Mouse (Mus musculus) adrenal gland, adult 2 months (tissue): ENCODE measurements around the gene Rbfox2. TPM values are rescaled to one million over a fixed set of nuclear protein-coding genes. Genes with fewer than 3 reads are reported as not detected.

Source experiments
- DNase-seq: peaks from one replicate; pipeline ENCODE4 v3.0.0; 2021
- polyA plus RNA-seq: library from polyadenylated mRNA; depleted of rRNA; stranded (reverse); fragments of >200 nt; gene quantifications from 2 replicates; pipeline ENCODE4 v1.2.3, GENCODE M21; 2012
- total RNA-seq, 2 experiments: library from RNA; stranded (reverse); gene quantifications; 2 replicates each; pipeline ENCODE4 v1.2.3; 2021

The Rbfox2 gene
- total and polyA plus RNA-seq, 3 experiments: 56.1 to 74.8 (median 68.7) TPM

DNA sequence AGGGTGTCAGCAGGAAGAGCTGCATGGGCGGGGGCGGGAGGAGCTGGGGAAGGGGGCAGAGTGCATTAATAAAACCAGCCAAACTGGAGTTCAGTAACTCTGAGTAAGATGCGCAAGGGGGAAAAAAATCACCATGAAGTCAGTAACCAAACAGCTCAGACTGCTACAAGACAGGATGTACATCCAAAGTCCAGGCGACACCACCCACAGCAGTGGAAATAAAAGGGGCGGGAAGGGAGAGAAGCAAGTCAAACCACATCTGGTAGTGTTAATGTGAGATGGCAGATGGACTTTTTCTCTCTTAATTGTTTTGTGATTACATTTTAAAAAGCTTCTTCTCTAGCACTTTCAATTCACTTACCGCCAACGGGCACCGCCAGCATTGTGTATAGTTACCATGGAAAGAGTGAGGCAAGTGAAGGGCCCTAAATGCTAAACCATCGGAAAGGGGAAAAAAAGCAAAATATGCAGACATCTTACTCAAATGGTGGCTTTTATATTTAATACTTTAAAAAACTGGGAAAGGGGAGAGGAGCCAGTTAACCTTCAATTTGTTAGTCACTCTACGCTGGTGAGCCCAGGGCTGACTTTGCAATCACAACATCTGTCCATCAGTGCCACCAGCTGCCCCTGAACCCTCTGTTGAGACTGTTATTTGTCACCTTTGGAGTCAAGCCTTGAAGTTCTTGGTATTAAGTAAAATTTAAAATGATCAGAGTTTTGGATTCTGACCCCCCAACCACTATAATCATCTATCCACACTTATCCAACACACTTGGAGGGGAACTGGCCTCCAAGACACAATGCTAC, 202.2 kb downstream of the Rbfox2 start:
- DNase-seq: peak; percentile 49

DNA sequence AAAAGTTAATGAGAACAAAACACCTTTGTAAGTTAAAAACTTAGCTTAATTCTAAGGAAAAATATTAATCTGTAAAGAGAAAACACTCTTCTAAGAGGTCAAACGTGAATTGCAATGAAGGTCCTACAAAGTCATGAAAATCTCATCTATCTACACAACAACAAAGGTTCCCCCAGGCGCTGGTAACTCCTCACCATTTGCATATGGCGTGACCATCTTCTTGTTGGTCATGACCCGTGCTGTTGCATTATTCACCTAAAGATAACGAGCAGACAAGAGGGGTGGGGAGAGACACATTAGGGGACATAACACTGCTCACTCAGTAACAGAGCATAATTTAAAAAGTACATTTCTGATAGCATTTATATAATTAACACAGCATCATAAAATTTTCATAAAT, 204.1 kb downstream of the Rbfox2 start:
- DNase-seq: no peak

DNA sequence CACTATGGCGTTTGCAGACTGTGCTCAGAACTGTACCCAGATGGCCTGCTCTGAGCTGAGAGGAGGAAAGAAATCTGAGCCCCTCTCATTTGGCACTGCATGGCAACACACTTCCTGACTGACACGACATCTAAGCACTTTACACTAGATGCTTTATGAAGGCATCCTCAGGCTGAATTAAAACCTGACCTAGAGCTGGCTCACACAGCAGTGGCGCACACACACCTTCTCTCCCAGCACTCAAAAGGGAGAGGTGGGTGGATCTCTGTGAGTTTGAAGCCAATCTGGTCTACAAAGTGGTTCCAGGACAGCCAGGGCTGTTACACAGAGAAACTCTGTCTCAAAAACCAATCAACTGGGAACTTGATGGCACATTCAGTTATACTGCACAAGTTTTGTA, 207.0 kb downstream of the Rbfox2 start:
- DNase-seq: no peak

DNA sequence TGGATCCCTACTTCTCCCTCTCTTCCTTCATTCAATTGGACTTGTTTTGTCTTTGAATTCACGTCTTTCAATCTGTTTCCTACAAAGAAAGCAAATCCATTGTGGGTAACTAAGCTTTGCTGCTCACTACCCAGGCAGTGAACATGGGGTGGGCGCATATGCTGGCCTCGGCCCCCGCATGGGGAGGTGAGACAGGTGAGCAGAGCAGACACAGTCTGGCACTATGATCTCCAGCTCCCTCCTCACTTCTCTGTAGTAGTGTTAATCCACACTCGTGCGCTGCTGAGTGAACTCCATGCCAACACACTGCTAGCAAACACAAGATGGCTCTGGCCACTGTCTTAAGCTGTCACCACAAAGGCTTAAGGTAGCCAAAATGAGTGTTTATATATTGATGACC, 209.4 kb downstream of the Rbfox2 start:
- no peak for DNase-seq

DNA sequence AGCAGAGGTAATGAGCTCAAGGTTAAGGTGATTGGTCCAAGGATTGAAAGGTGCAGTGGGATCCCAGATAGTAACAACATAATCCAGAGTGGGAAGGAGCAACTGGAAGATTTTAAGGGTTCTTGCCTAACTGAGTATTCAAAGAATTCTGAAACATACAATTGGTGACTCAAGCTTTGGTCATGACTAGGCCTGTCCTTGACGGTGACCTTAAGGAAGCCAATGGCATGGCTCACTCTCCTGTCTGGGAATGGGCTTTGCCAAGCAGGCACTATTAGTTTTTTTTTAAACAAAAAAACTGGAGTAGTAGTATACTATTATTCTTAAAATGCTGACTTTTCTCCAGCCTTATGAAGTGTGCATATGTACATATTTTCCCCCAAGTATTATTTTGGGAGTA, 211.6 kb downstream of the Rbfox2 start:
- DNase-seq: peak; percentile 85

DNA sequence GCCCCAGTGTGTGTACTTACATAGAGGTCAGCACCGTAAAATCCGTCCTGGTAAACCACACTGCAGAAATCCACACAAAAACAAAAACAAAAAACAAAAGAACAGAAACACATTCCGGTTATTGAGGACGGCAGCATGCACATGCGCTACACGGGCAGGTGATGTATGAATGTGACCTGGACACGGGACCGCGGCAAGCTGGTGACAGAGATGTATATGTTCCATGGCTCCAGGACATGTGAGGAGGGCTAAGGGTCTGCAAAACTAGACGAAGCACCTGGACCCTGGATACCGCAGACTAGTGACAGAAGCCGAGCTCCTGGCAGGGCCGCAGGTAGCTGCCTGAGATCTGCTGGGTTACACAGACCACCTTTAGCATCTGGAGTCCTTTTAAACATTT, 212.4 kb downstream of the Rbfox2 start:
- no peak for DNase-seq

DNA sequence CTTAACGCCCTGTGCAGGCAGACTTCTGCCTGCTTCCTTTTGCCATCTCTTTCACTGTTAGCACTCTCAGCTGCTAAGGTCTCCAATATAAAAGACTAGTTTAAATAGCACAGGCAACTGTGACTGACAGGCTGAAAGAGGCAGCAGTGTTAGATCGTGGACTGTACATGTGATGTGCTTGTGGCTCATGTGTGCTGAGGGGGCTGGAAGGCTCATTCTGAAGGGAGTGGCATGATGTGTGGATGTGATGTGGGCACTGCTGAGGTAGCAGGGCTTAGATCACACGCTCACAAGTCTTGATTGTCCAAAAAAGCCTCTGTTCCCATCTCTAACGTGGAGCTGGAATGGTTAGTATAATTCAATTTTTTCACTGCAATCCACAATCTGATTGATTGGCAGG, 215.4 kb downstream of the Rbfox2 start:
- no peak for DNase-seq

DNA sequence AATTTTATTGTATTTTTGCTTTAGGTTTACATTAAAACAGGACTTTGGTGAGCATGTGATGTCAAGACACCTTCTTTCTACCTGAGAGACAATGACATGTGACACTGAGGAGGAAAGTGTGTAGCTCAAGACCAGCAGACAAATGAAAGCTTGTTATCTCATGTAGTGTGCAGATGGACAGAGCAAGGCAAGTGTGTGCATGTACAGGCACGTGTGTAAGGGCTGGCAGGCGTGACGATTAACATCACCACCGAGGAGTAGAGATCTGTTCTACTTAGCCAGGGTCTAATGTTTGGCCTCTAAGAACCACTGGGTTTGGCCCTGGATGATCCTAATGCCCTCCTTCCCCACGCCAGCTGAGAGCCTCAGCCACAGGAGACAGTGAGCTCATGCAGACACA, 216.3 kb downstream of the Rbfox2 start:
- no peak for DNase-seq

DNA sequence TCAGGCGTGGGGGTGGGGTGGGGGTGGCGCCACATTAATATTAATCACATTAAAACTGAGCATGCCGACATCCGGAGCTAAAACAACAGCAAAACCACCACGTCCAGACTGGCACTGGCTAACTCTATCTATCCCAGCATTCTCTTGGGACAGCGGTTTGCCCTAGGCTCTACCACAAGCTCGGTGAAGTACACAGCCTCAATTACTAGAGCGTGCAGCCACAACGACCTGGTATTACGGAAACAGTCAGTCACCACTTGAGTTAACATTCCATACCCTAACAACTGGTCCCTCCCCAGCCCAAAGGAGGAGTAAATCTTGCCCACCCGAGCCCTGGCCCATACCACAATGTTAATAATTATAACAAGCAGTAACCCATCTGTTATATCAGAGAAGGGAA, 217.6 kb downstream of the Rbfox2 start:
- DNase-seq: no peak

DNA sequence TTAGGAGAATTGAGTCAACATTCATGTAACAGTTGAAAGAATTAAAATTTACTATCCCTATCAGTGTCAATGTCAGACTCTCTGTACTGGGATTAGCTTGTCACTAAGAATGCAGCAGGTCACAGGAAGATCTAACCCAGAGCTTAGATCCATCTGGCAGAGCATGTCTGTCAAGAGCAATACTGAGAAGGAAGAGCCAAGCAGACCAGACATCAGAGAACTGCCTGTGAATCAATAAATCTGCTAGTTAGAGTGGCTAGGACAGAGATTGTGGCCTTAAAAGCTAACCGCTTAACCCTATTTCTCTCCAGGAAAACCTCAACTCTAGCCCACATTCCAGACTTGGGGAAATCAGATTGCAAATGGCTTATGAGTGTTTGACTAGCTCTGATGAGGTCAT, 220.3 kb downstream of the Rbfox2 start:
- DNase-seq: no peak

DNA sequence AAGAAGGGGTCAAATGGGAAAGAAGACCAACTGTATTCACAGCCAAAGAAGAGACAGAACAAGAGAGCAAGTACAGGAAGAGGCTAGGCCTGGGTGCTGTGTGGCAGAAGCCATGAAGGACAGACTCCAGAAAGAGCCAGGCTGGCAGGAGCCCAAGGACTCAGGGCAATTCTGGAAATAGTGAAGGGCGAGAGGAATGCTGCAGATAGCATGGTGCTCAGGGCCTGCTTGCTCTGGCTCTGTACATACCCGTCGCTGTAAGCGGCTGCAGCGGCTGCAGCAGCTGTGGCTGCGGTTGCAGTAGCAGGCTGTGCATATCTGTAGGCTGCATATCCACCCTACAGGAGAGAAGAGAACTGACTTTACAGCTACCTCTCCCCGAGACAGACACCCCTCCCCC, 221.0 kb downstream of the Rbfox2 start:
- DNase-seq: peak; percentile 92

DNA sequence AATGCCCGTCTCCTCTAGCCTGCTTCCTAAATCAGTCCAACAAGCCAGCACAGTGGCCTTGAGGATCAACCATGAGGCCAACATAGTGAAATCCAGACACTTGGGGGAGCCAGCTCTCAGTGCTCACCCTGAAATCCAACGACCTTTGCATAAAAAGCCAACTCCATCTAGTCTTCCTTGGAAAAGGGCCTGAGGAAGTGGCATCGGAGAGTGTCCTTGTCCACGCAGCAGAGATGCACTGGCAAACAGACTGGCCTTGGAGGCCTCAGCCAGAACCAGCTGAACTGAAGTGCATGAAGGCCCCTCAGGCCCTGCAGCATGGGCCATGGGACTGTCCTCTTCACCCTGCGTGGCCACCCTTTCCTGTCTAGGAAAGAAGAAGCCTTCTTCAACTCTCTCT, 225.3 kb downstream of the Rbfox2 start:
- DNase-seq: peak; percentile 84

DNA sequence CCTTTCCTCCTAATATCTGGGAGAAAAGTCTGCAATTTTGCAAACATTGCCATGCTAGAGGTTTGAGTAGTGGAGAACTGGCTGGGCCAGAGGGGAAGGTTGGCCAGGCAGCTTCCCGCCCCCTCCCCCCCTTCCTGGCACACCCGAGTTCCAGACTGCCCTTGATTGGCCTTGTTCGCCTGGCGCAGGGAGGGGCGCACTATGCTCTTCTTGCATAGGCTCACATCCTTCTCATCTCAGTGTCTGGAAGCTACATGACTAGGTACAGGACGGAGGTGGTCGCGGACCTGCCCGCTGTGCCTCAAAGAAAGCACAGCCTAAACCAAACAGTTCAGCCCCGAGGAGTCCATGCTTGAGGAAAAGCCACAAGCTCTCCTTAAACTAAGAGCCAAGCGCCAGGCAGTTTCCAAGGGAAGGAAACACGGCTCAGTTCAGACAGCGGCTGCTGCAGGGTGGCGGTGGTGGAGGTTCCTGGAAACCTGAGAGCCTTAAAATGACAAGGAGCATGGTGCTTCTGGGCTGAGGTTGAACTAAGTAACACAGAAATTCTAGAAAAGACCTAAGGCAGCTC, 226.0 kb downstream of the Rbfox2 start:
- DNase-seq: peak; percentile 57

DNA sequence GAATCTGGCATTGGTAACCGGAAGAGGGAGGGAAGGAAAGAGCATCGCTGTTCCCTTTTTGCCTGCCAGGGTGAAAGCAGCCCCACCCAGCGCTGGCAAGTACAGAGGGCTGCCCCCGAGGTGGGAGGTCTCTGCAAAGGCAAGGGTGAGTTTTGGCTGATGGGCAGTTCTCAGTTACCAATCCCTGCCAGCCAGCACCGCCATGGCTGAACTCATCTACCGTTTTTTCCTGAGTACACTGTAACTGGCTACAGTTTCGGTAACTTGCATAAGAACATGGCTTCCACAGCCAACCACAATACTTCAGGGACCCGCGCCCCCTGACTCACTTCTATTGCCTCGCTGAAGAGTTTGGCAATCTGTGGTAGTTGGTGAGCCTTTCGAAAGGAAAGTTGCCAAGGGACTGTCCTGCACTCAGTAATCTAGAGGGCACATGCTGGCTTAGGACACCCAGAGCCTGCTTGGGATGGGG, 226.9 kb downstream of the Rbfox2 start:
- peak; percentile 59 for DNase-seq

DNA sequence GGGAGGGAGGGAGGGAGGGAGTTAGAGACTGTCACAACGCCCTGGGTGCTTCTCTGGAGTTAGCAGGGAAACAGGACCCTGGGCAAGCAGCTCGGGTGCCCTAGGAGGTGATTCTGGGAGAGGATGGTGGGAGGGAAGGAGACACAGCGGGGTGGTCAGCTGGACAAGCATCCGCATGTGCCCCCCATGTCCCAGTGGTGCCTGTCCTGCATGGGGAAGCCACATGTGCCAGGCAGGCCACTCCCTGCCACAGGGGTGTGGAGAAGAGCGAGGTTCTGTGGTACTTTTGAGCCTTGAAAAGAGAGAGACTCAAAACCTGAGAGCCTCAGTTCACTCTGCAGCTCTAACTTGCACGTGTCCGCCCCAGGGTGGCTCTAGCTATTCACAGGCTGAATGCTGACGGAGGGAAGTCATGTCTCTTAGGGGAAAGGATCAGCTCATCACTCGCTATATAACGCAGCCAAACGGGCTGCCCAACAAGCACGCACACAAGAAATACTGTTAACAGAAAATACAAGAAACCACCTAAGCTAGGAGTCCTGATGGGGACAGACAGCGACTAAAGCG, 227.5 kb downstream of the Rbfox2 start:
- no peak for DNase-seq

DNA sequence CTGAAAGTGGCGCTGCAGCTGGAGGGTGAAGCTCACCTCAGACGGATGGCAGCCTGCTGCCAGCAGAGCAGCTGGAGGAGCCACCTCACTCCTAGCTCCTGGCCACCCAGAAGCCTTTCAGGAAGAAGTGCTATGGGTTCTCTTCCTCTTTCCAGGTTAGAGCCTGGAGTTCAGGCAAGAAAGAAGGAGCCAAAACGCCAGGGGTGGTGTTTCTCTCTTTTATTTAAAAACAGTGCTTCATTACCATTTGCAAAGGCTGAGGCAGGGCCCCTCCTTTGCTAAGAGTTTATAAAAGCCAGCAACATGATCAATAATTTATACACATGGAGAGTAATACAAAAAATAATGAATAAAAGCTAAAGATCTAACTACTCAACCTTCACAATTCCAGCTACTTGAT, 228.0 kb downstream of the Rbfox2 start:
- no peak for DNase-seq

DNA sequence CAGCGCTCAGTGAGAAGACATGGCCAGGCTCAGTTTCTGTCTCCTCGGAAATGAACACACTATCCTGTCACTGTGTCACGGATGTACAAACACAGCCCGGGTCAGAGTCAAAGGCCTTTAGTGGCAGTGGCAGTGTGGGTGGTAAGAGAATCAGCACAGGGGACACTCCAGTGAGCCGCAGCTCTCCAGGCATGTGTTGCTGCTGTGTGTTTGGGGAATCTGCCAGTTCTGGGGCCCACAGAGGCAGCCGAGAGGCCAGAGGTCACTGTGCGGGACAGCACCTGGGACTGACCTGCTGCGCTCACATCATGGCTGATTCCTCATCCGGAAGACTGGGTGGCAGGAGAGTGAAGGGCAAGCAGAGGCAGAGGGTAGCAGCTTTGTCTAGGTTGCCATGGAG, 228.9 kb downstream of the Rbfox2 start:
- DNase-seq: no peak

DNA sequence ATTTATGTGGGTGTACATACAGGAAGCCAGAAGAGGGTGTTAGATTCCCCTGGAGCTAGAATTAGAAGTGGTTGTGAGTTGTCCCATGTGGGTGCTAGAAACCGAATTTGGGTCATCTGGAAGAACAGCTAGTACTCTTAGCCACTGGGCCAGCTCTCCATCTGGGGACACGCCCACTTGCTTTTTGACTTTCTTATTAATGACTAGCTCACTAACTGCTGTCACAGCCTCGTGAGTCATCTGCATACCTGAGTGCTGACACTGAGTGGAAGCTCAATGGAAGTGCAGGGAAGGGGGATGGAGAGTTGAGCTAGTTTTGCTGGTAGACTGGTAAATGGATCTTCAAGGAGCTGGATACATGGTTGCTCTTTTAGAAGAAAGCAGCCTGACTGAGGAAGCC, 230.3 kb downstream of the Rbfox2 start:
- peak; percentile 66 for DNase-seq

DNA sequence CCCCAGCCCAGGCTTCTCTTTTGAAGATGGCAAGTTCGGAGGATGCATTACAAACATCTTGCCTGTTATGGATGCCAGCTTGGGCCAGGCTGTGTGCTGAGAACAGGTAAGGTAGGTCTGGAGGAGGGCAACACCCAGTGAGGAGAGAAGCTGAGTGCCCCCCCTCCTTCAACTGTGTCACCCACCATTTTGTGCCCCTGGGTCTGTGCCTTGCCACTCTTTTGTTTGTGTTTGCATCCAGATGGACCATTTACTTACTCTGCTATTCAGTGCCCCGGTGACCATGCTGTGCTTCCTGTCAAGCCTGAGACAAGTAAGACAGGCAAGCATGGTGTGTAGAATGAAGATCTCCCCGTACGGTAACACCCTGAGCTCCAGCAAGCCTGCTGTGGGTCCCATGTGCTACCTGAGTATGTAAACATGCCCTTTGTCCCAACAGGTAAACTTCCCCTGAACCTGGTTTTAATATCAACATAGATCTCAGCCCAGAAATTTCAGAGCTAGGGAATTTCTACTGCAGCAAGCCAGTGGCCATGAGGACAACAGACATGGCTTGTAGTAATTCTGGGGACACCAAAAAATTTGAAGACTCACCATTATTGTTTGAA, 234.1 kb downstream of the Rbfox2 start:
- DNase-seq: no peak

DNA sequence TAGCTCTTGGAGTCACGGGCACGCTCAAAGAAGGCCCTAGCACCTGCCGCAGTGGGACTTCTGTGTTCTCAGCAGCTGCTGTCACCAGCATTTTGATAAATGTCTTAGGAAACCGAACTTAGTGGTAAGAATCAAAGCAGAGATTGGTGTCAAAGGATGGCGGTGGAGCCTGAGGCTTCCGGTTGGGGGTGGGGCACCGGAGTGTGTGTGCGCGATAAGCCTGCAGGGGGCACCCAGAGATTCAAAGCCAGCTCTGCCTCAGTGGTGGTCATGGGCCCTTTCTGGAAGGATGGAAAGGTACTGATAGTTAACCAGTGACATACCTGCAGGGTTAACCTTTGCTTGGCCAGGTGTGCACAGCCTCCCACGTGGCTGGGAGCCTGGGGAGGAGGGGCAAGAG, 235.3 kb downstream of the Rbfox2 start:
- no peak for DNase-seq

DNA sequence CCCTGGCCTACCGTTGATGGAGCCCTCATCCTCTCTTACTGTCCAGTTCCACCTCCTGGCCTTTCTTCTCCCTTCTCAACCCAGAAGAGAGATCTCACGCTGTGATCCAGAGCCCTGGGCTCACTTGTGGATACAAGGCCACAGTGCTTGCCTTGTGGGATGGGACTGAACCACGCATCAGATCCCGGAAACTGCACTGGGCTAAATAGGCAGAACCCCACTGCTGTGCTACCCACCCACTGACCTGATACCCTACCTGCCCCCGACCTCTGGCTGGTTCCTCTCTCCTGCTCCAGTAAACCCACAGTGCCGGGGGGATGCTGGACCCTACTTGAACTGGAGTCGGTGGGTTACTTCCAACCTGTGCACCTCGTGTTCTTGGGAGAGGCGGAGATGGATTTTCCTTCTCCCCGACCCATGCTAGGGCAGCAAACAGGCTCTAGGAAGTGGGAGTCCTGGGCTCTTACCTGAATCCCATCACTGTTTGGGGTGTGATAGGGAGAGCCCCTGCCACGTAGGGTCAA, 236.0 kb downstream of the Rbfox2 start:
- DNase-seq: no peak

DNA sequence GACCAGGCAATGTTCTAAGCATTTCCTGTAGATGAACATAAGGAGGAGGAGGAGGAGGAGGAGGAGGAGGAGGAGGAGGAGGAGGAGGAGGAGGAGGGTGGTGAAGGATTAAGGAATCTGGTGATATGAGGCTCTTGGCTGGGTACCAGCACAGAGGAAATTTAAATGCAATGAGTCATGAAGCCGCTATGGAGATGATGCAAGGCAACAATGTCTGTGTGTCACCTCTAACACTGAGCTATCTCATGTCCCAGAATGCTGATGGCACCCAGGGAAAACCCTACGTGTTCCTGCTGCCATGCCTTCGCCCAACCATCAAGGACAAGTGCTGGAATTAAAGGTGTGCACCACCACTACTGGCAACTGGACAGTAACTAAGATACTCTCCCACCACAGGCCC, 237.8 kb downstream of the Rbfox2 start:
- peak; percentile 61 for DNase-seq

DNA sequence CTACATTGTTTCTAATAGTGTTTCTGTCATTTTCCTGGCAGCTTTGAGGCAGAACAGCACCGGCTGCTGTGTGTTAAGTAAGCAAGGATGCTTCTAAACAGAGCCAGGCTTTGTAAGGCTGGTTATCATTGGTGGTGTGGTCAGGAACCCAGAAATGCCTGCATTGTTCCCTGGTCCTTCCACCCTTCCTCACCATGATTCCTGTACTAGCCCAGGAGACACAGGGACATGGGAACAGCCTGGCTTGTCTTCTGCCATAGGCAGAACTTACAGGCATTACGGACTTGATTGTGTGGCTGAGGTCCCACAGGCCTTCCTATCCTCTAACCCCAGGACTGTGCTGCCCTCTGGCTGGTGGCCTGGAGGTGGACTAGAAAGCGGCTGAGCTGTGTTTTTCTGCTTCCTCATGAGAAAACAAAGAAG, 238.4 kb downstream of the Rbfox2 start:
- DNase-seq: peak; percentile 48
